Mouse (Mus musculus): ENCODE data around the gene Car11.
"Not testable (repeated sequence)": the region's sequence is repeated elsewhere in the genome, so short reads cannot be mapped to it uniquely, and the experiment has no call there.

Gene Car11

GRCm38 (mm10) chr7:45699523-45700141 is at the start of gene Car11:
Gene Car11, plus strand, starts transcription at chr7:45699843.
- DNase-seq: peak; percentile 66 to 77

- DNase-seq: not testable (repeated sequence)
These were observed 49.2 kb upstream of the Car11 start for GRCm38 (mm10) chr7:45650484-45650883.

GRCm38 (mm10) chr7:45654424-45655047 is 45.1 kb upstream of the Car11 start:
- no peak for DNase-seq

- DNase-seq: no peak
These were observed 38.7 kb upstream of the Car11 start for GRCm38 (mm10) chr7:45660746-45661478.

GRCm38 (mm10) chr7:45661702-45662101 is 37.9 kb upstream of the Car11 start:
- not testable (repeated sequence) for DNase-seq

- DNase-seq: peak in 1 of 2 experiments; percentile 41
These were observed 34.1 kb upstream of the Car11 start for GRCm38 (mm10) chr7:45665303-45666138.

GRCm38 (mm10) chr7:45666161-45666560 is 33.5 kb upstream of the Car11 start, which contains the start of gene Fut2:
Gene Fut2, minus strand, starts transcription at chr7:45666394.
- DNase-seq: no peak

- peak in 1 of 2 experiments; percentile 40 for DNase-seq
These were observed 31.9 kb upstream of the Car11 start for GRCm38 (mm10) chr7:45667761-45668160.

- no peak for DNase-seq
These were observed 30.7 kb upstream of the Car11 start for GRCm38 (mm10) chr7:45668921-45669320.

GRCm38 (mm10) chr7:45677627-45678295 is 21.9 kb upstream of the Car11 start:
- DNase-seq: no peak

- DNase-seq: no peak
These were observed 21.1 kb upstream of the Car11 start for GRCm38 (mm10) chr7:45678513-45678912.

- DNase-seq: no peak
These were observed 19.5 kb upstream of the Car11 start for GRCm38 (mm10) chr7:45679966-45680621.

GRCm38 (mm10) chr7:45681046-45681736 is 18.5 kb upstream of the Car11 start:
- DNase-seq: peak; percentile 63 to 73

- DNase-seq: peak; percentile 96 to 98
These were observed 17.2 kb upstream of the Car11 start for GRCm38 (mm10) chr7:45682144-45683126.

GRCm38 (mm10) chr7:45683396-45684050 is 16.1 kb upstream of the Car11 start, which contains the start of gene Ntn5:
Gene Ntn5, plus strand, starts transcription at chr7:45684022.
- DNase-seq: no peak

GRCm38 (mm10) chr7:45685811-45686210 is 13.8 kb upstream of the Car11 start:
- no peak for DNase-seq

GRCm38 (mm10) chr7:45686841-45687240 is 12.8 kb upstream of the Car11 start:
- DNase-seq: no peak

GRCm38 (mm10) chr7:45689099-45689498 is 10.5 kb upstream of the Car11 start:
- DNase-seq: no peak

- DNase-seq: no peak
These were observed 9.8 kb upstream of the Car11 start for GRCm38 (mm10) chr7:45689800-45690199.
